Mouse (Mus musculus): ENCODE data around the gene Alppl2.
A peak's percentile ranks its signal among the peaks of the same experiment; 100 is the strongest.

Gene Alppl2

GRCm38 (mm10) chr1:87089828-87090227 is at the start of gene Alppl2:
Gene Alppl2 (minus strand): TSS chr1:87089928.
- no peak for DNase-seq (ENCODE audit: extremely low spot score)

- DNase-seq (ENCODE audit: extremely low spot score): no peak
These were observed 42.1 kb upstream of the Alppl2 start for GRCm38 (mm10) chr1:87131803-87132202.

- no peak for DNase-seq (ENCODE audit: extremely low spot score)
These were observed 37.7 kb upstream of the Alppl2 start for GRCm38 (mm10) chr1:87127206-87128030.

GRCm38 (mm10) chr1:87124673-87125072 is 34.9 kb upstream of the Alppl2 start, which contains the start of gene Akp3:
Gene Akp3 (plus strand): TSS chr1:87124973.
- DNase-seq (ENCODE audit: extremely low spot score): no peak

- no peak for DNase-seq (ENCODE audit: extremely low spot score)
These were observed 25.1 kb upstream of the Alppl2 start for GRCm38 (mm10) chr1:87114784-87115183.

GRCm38 (mm10) chr1:87111719-87112354 is 22.1 kb upstream of the Alppl2 start:
- peak; percentile 25 for DNase-seq (ENCODE audit: extremely low spot score)

DNA sequence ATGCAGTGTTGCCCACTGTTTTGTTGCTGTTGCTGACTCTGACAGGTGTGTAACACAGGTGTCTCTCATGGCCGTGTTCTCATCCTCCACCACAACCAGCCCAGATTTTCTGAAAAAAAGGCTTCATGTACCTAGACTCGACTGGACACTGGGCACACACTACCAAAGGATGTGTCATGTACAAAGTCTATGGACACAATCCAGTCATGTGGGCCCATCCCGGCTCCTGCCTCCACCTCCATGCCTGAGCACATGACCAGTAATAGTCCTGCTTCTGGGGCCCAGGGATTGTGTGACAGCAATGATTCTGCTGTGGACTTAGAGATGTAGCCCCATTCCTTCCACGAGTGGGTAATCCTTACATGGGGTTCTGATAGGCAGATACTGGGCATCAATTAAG is 18.8 kb upstream of the Alppl2 start:
- DNase-seq (ENCODE audit: extremely low spot score): no peak

- no peak for DNase-seq (ENCODE audit: extremely low spot score)
These were observed 16.8 kb upstream of the Alppl2 start for GRCm38 (mm10) chr1:87106536-87106935.

DNA sequence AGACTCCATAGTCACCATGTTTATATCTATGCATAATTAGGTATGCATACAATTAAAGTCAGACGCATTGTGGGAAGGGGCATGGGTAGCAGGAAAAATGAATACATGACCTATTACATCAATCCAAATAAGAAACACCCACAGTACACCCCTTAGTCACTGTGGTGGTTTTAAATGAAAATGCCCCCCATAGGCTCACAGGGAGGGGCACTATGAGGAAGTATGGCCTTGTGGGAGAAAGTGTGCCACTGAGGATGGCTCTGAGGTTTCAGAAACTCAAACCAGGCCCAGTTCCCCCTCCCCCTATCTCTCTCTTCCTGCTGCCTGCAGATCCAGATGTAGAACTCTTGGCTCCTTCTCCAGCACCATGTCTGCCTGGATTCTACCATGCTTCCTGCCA is 14.2 kb upstream of the Alppl2 start:
- DNase-seq (ENCODE audit: extremely low spot score): no peak

GRCm38 (mm10) chr1:87102114-87102513 is 12.4 kb upstream of the Alppl2 start:
- DNase-seq (ENCODE audit: extremely low spot score): no peak

DNA sequence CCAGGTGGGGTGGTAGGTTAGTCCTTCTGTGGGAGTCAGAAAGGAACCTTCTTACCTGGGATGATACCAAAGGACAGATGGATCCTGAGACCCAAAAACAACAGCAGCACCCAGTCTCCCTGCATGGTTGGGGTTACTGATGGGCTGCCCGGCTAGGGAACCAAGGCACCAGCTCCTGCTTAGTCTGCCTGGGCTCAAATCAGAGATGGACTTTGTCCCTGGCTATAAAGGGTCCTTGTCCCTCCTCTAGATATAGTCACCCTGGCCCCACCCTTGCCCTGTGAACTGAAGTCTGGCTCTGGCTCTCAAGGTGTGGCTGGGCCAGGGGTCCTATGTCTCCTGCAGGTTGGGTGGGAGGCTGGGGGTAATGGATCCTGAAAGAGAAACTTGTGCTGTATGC is 11.7 kb upstream of the Alppl2 start, which contains the start of gene Alpi:
Gene Alpi, minus strand, starts transcription at position 196 of the 400 bp plus-strand sequence.
- DNase-seq (ENCODE audit: extremely low spot score): no peak

DNA sequence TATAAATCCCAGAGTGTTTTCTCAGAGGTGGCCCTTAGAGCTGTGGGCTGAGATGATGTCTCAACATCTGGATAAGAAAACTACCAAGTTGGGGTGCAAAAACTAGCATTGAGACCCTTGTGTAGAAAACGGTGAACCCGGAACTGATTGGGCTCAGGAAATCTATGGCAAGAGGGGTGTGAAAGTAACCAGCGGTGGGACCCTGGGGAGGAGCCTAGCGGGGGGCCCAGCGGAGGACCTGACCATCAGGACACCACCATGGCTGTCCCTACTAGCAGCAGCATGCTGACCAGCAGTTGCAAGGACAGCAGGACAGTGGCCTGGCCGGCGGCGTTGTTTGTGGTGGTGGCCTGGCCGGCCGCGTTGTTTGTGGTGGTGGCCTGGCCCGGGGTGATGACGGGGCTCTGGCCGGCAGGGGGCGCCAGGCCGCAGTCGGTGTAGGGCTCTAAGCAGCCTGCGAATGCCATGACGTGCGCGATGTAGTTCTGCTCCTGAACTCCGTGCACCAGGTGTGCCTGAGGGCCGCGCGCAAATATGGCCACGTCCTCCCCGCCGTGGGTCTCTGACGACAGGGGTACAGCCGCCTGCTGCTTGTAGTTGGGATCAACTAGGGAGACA is 8.7 kb upstream of the Alppl2 start:
- DNase-seq (ENCODE audit: extremely low spot score): peak; percentile 71

- DNase-seq (ENCODE audit: extremely low spot score): no peak
These were observed 5.9 kb upstream of the Alppl2 start for GRCm38 (mm10) chr1:87095642-87096041.

- no peak for DNase-seq (ENCODE audit: extremely low spot score)
These were observed 477 bp downstream of the Alppl2 start for GRCm38 (mm10) chr1:87089251-87089650.

DNA sequence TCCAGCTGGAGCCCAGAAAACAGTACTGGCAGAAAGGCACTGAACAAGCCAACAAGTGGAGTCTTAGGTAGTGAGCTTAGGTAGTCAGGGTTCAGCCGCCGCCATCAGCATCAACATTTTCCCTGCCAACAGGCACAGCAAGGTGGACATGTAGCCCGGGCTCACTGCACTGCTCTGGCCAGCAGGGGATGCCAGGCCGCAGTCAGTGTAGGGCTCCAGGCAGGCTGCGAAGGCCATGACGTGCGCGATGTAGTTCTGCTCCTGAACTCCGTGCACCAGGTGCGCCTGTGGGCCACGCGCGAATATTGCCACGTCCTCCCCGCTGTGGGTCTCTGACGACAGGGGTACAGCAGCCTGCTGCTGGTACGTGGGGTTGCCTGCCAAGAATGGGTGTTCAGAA is 2.8 kb downstream of the Alppl2 start:
- DNase-seq (ENCODE audit: extremely low spot score): no peak

DNA sequence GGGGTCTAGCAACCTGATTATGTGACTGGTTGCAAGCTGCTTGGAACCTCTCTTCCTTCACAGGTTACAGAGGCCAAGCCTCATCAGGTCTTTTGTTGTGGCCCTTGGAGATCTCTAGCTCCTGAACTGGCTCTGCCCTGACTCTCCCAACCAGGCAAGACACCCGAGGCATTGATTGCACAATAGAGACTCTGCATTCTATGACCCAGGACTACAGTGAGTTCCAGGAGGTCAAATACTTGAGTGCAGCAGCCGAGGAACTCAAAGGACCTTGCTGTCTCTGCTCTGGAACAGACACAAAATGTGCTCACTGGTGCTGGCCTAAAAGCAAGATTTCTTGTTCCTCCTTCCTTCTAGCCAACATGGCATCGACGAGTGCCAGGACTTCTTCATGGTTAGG is 3.5 kb downstream of the Alppl2 start:
- DNase-seq (ENCODE audit: extremely low spot score): no peak

DNA sequence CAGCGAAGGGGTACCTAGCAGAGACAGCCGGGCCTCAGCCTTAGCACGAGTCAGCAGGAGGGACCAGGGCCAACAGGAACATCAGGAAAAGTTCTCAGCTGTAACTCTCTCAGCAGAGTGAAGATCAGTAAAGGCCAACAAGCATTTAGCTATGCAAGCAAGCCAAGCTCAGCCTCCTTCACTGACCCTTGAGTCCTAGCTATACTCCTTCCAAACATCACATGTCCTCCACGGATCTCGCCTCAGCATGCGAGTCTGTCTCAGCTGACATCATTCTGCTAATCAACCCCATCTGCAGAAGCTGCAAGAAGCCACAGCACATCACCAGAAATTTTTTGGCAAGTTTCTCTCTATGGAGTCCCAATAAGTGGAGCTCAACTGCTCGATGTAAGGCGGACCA is 16.0 kb downstream of the Alppl2 start:
- no peak for DNase-seq (ENCODE audit: extremely low spot score)

- peak; percentile 26 for DNase-seq (ENCODE audit: extremely low spot score)
These were observed 19.0 kb downstream of the Alppl2 start for GRCm38 (mm10) chr1:87070720-87071119.

DNA sequence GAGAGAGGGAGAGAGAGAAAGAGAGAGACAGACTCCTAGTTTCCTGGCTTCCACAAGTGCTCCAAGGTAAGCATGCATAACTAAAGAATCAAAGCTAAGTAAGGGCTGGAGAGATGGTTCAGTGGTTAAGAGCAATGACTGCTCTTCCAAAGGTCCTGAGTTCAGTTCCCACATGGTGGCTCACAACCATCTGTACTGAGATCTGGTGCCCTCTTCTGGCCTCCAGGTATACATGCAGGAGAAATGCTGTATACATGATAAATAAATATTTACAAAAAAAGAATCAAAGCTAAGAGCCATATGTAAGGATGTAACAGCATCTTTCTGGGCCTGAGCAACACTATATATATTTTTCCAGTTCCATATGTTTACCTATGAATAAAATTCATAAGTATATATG is 28.8 kb downstream of the Alppl2 start:
- no peak for DNase-seq (ENCODE audit: extremely low spot score)

- no peak for DNase-seq (ENCODE audit: extremely low spot score)
These were observed 30.6 kb downstream of the Alppl2 start for GRCm38 (mm10) chr1:87059042-87059665.

DNA sequence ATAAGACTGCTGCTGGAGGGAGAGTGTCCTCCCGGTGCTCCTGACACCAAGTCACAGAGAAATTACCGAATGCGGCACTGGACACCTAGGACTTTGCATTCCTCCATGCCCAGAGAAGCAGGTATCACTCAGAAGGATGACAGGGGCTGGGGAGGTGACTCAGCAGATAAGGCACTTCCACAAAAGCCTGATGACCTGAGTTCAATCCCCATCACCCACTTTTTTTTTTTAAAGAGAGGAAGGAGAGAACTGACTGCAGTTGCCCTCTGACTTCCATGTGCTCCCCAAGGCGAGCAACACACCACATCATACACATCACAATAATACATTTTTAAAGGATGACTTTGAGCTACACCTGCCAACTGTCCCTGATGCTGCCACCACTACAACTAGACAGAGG is 32.7 kb downstream of the Alppl2 start:
- DNase-seq (ENCODE audit: extremely low spot score): no peak

DNA sequence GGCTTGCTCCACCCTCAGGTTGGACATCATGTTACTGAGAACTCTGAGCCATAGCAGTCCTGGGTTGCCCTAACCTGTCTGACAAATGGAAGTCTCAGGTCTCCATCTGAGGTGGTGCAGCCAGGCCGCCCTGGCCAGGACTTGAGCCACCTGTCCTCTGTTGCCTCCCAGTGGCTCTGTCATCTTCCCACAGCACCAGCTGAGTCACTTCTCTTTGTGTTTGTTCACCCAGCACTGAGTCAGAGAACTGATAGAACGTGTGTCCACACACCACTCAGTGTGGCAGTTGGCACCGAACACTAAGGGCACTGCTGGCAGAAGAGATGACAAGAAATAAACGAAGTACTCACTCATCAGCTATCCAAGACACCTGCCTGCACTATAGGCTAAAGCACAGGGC is 38.4 kb downstream of the Alppl2 start:
- no peak for DNase-seq (ENCODE audit: extremely low spot score)
